Mouse (Mus musculus): ENCODE measurements at regions not wholly inside any gene's neighbourhood (a gene's known extent, or its start where the extent isn't known, plus 50 kb on each side); places are given as distances from the start of the nearest gene placed in this dataset.

- TF ChIP-seq CTCF (IDR thresholded peaks at IDR 0.05; ENCODE audit: control insufficient read depth, insufficient read depth, low read length) = no peak
- no peak for TF ChIP-seq POLR2A (IDR thresholded peaks at IDR 0.05; ENCODE audit: borderline replicate concordance, control insufficient read depth, low read depth, low read length)
Measured at GRCm38 (mm10) chr3:133677892-133678291, 133.0 kb upstream of the Tet2 start.

Measured in bone marrow, adult 2 months (tissue).